Mouse (Mus musculus): ENCODE data around the gene Zdhhc5. TPM values are rescaled to one million over a fixed set of nuclear protein-coding genes. Genes with fewer than 3 reads are reported as not detected.

Gene Zdhhc5
- total and polyA plus RNA-seq, 3 experiments = 29.3 to 42.9 TPM; not detected in 1

- Histone ChIP-seq H3K9me3 (replicated peaks; ENCODE audit: insufficient read depth, low read length) (no peaks in the 10 kb centered on the region), H3K27ac (ENCODE audit: control insufficient read depth, low read depth, low read length) (peak overlapping the region; percentile 98), H3K4me3 (ENCODE audit: control insufficient read depth in 1 of 2, insufficient read depth in 1 of 2, low read depth in 2 of 2, low read length in 2 of 2) (peak overlapping the region; percentile 61 to 92), H3K79me2 (ENCODE audit: control insufficient read depth, insufficient read depth, low read length, poor library complexity) (peaks cover 25% of the 10 kb centered on the region), H3K4me1 (ENCODE audit: control insufficient read depth in 1 of 2, insufficient read depth in 2 of 2, low read length in 2 of 2) (peaks cover 7 to 16% of the 10 kb centered on the region in 2 experiments), H3K9ac (ENCODE audit: control insufficient read depth, low read depth, low read length, poor library complexity, severe bottlenecking) (peak overlapping the region; percentile 99), H3K36me3 (ENCODE audit: control insufficient read depth in 1 of 2, insufficient read depth in 2 of 2, low read length in 2 of 2) (peaks cover 0 to 22% of the 10 kb centered on the region in 2 experiments; a peak in 2 of 4 replicates), H3K27me3 (ENCODE audit: control insufficient read depth in 1 of 2, insufficient read depth in 2 of 2, low read length in 2 of 2) (no peaks in the 10 kb centered on the region)
- peak; percentile 68 for DNase-seq (ENCODE audit: low read depth, low spot score)
- TF ChIP-seq USF1 (IDR thresholded peaks at IDR 0.05; ENCODE audit: low read depth, low read length) (no peak), CHD1 (IDR thresholded peaks at IDR 0.05; ENCODE audit: low read depth, low read length) (peak; percentile 69; the same call in 1 of the 2 replicates), POLR2AphosphoS5 (IDR thresholded peaks at IDR 0.05; ENCODE audit: borderline replicate concordance, low read depth, low read length) (no peak), EP300 (IDR thresholded peaks at IDR 0.05; ENCODE audit: low read depth in 1 of 2, low read length in 2 of 2) (no peak; a peak in 1 of 4 replicates), SMC3 (IDR thresholded peaks at IDR 0.05; ENCODE audit: low read depth, low read length) (no peak), ELF1 (IDR thresholded peaks at IDR 0.05; ENCODE audit: low read depth, low read length) (no peak), MAX (IDR thresholded peaks at IDR 0.05; ENCODE audit: low read length) (no peak), TBP (IDR thresholded peaks at IDR 0.05; ENCODE audit: low read depth, low read length) (no peak), E2F4 (IDR thresholded peaks at IDR 0.05; ENCODE audit: borderline replicate concordance, low read depth, low read length) (no peak), ZNF384 (IDR thresholded peaks at IDR 0.05; ENCODE audit: low read depth, low read length) (peak; percentile 71), NELFE (IDR thresholded peaks at IDR 0.05; ENCODE audit: low read depth, low read length) (peak; percentile 27; the same call in 1 of the 2 replicates), MAZ (IDR thresholded peaks at IDR 0.05; ENCODE audit: low read depth, low read length) (no peak), MXI1 (IDR thresholded peaks at IDR 0.05; ENCODE audit: low read depth, low read length) (peak; percentile 64; the same call in 1 of the 2 replicates), MYC (IDR thresholded peaks at IDR 0.05; ENCODE audit: low read depth, low read length) (no peak; the same call in 1 of the 2 replicates), MYB (IDR thresholded peaks at IDR 0.05; ENCODE audit: low read depth, low read length) (no peak), NRF1 (IDR thresholded peaks at IDR 0.05; ENCODE audit: insufficient read depth, low read depth, low read length, poor library complexity, severe bottlenecking) (no peak), SIN3A (IDR thresholded peaks at IDR 0.05; ENCODE audit: low read length) (peak; percentile 70), ZC3H11A (IDR thresholded peaks at IDR 0.05; ENCODE audit: low read depth, low read length) (no peak), ZKSCAN1 (IDR thresholded peaks at IDR 0.05; ENCODE audit: low read depth, low read length) (no peak), MEF2A (IDR thresholded peaks at IDR 0.05; ENCODE audit: extremely low read depth, insufficient replicate concordance, low read depth, low read length, poor library complexity, severe bottlenecking) (no peak), JUND (IDR thresholded peaks at IDR 0.05; ENCODE audit: low read depth, low read length) (peak; percentile 97), KAT2A (conservative IDR thresholded peaks at IDR 0.05; ENCODE audit: low read depth, low read length) (no peak), GABPA (IDR thresholded peaks at IDR 0.05; ENCODE audit: low read depth, low read length) (0 out of 2 replicates have a peak, but pooled peaks have one; percentile 21), TCF12 (IDR thresholded peaks at IDR 0.05; ENCODE audit: low read depth, low read length) (no peak), POLR2A (IDR thresholded peaks at IDR 0.05; ENCODE audit: control insufficient read depth in 1 of 2, insufficient read depth in 1 of 2, low read depth in 1 of 2, low read length in 2 of 2, poor library complexity in 1 of 2) (no peak; a peak in 1 of 4 replicates), TAL1 (IDR thresholded peaks at IDR 0.05; ENCODE audit: low read length) (no peak), ETS1 (IDR thresholded peaks at IDR 0.05; ENCODE audit: low read depth, low read length) (0 out of 2 replicates have a peak, but pooled peaks have one; percentile 18), BHLHE40 (IDR thresholded peaks at IDR 0.05; ENCODE audit: borderline replicate concordance, low read depth, low read length) (no peak), CHD2 (IDR thresholded peaks at IDR 0.05; ENCODE audit: low read length) (no peak), USF2 (IDR thresholded peaks at IDR 0.05; ENCODE audit: borderline replicate concordance in 1 of 2, insufficient read depth in 1 of 2, low read depth in 1 of 2, low read length in 2 of 2) (no peak), RCOR1 (IDR thresholded peaks at IDR 0.05; ENCODE audit: low read depth, low read length) (no peak), MAFK (IDR thresholded peaks at IDR 0.05; ENCODE audit: borderline replicate concordance, low read depth, low read length) (no peak), CTCF (IDR thresholded peaks at IDR 0.05 in 2 of 3, conservative IDR thresholded peaks at IDR 0.05 in 1 of 3; ENCODE audit: control insufficient read depth in 1 of 3, insufficient read depth in 1 of 3, low read depth in 2 of 3, low read length in 3 of 3, poor library complexity in 1 of 3, severe bottlenecking in 1 of 3) (no peak), RAD21 (IDR thresholded peaks at IDR 0.05; ENCODE audit: low read depth, low read length) (no peak), POLR2AphosphoS2 (IDR thresholded peaks at IDR 0.05; ENCODE audit: low read length) (peak; percentile 48; the same call in 1 of the 2 replicates)
Measured at GRCm38 (mm10) chr2:84716423-84717355, 1.7 kb upstream of the Zdhhc5 start.
